Mouse (Mus musculus): ENCODE measurements around the gene Tube1.
A peak's percentile ranks its signal among the peaks of the same experiment; 100 is the strongest.

Gene Tube1

DNA sequence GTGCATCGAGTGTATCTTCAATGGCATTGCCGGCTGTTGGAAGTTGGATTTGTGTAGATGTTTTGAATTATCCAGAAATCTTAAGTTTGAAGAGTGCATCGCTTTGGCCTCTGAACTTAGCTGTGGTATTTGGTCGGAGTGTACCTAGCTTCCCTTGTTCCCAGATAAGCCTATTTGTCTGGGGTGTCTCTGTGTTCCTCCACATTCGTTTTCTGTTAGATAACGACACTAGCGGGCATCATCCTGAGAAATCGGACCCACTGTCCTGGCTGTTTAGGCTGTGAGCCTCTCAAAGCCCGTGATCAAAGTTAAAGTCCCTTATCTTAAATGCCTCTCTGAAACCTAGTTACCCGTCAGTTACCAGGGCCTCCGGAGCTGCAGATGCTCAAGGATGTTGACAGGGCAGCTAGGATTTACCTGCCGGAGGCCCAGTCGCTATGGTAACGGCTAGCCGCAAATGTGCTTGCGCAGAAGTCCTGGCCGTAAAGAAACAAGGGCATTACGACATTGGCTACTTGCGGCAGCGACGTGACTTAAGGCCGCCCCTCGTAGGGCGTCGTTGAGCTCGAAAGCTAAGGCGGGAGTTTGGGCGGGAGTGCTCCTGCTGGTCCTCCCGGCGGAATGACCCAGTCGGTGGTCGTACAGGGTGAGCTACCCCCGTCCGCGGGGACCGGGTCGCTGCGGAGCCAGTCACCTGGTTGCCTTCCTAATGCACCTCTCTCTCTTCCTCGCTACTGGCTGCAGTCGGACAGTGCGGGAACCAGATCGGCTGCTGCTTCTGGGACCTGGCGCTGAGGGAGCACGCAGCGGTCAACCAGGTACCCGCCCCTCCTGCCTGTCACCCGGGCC is at the start of gene Tube1, which contains the start of gene Fam229b:
TSS of gene Tube1 (plus strand) at position 515 of the 849 bp plus-strand sequence.
TSS of gene Fam229b (minus strand) at position 453 of the 849 bp plus-strand sequence.
- DNase-seq (ENCODE audit: low spot score in 2 of 2) = peak; percentile 71 to 89

DNA sequence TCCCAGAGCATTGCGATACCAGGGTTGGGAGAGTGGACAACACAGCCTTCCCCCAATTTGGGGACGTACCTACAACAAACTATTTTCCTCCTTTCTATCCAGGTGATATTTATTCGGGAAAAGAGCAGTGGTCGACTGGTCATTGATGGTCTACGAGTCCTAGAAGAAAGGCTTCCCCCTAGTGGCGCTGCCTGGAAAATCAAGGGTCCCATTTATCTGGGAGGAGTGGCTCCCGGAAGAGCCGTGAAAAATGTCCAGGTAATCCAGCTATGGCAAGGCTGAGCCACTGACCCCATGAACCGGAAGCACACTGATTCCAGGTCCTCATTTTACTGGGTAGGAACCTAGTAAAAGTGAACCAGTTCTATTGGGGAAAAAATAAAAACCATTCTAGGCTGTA is 36.8 kb upstream of the Tube1 start:
- DNase-seq (ENCODE audit: low spot score in 2 of 2) = no peak

DNA sequence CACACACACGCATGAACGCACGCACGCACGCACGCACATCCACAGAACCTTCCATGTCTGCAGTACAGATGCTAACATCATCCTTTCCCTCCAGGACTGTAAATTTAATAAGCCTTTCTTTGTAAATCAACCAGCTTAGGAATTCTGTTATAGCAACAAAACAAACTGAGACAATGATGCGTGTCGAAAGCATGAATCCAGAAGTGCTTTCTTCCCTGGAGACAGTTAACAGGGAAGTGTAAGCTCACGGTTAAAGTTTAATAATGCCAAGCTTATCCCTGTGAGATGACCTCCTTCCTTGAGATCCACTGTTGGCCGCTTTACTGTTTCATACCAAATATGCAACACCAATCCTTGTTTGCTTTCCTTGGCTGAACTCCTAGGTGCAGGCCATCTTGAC is 35.0 kb upstream of the Tube1 start:
- DNase-seq (ENCODE audit: low spot score in 2 of 2) = no peak

DNA sequence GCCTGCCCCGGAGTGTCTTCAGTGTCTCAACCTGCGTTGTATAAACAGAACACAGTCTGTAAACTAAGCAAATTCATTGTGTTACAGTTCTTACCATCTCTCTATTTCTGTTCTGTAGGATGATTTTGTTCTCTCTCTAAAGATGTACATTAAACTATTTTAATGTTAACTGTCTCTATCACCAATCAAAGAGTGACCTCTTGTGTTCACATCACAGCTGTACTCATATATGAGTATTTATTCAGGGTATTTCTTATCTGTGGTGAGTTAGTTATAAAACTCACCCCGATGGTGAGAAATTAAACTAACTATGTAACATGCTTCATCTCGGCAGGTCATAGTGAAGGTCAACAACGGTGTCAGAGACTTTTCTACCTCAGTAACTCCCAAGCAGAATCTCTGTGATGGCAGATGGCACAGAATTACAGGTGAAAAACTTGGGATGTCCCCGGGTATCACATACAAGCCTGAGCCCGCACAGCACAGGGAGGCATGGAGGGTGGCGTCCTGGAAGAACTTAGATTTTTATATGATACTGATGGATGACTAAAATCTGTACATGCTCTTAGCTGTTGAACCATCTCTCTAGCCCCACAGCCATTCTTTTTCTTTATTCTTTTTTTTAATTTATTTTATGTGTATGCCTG is 28.9 kb upstream of the Tube1 start:
- DNase-seq (ENCODE audit: low spot score in 2 of 2) = no peak

DNA sequence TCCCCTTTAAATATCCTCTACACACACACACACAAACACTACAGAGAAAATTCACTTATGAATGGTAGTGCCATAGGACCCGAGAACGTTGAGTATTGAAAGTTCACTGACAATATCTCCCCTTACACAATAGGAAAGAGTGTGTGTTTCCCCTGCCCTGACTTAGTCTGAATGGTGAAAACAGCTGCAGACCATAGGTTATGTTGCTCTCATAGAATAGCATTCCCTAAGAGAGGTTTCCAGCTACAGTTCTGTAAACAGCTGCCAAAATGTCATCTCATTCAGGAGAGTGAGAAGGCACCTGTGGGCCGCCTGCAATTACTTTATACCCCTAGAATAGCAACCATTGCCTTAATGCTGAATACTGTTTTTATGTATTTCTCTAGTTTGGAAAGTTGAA is 27.4 kb upstream of the Tube1 start:
- no peak for DNase-seq (ENCODE audit: low spot score in 2 of 2)

DNA sequence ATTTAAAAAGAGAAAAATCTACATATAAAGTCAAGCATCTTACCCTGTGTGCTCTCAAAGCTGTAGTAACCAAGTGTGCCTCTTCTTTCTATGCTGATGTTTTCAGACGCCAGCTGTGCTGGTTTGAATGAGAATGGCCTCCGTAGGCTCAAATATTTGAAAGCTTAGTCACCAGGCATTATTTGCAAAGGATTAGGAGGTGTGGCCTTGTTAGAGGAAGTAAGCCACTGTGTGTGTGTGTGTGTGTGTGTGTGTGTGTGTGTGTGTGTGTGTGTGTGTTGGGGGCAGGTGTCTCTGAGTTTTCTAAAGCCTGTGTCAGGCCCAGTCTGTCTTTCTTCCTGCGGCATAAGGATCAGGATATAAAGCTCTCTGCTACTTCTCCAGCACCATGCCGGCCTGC is 26.8 kb upstream of the Tube1 start:
- DNase-seq (ENCODE audit: low spot score in 2 of 2) = no peak

DNA sequence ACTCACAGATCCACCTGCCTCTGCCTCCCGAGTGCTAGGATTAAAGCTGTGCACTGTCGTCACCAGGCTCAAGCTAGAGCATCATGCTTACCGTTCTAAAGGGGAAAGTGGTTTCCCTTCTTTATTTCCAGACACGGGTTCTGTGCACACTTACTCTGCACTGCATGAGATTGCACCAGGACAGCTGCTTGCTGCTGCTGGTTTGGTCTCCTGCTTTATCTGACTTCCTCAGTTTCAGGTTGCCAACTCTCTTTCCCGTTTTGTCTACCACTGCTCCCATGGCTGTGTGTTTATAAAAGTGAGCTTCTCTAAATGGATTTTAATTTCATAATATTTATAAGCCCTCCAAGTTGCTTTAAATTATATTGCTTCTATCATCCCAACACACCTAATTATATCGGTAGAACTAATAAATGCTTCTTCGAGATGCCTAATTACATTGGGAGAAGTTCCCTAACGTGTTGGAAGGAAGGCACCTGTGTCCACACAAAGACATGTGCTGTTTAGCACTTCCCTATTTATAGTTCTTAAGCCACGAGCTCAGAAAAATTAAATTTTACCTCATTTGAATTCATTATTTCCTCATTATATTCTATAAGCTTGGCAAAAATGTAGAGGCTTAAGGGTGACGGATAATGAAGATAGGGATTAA is 24.8 kb upstream of the Tube1 start:
- DNase-seq (ENCODE audit: low spot score in 2 of 2) = no peak

DNA sequence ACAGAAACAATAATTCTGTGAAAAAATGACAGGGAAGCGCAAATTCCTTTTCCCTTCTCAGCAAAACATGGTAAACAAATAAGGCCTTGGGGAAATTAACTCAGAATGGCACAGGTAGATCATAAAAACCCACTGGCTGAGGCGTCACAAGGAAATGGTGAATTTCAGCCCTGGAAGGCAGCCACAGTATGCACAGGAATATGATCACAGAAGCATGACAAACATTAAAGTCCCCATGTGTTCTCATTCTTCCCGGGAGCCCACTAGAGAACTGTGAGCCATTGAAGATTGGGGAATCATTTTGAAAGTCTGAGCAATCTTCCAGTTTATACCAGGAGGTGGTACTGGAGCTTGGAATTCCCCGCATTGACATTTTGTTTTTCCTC is 24.3 kb upstream of the Tube1 start:
- DNase-seq (ENCODE audit: low spot score in 2 of 2) = no peak

DNA sequence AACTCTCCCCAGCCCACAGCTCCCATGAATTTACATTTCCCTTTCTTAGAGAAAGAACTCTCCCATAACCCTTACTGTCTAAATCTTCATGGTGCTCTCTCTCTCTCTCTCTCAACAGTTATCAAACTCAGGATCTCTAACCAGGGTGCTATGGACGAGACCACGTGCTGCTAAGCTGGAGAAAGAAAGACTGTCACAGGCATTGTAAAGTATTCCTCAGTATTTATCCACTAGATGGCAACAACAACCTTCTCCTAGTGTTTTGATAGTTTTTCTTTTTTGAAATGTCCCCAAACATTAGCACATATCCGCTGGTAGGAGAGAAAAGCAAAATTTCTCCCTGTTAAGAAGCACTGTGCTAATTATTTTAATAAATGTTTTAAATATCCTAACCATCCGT is 12.4 kb upstream of the Tube1 start:
- DNase-seq (ENCODE audit: low spot score in 2 of 2) = no peak

DNA sequence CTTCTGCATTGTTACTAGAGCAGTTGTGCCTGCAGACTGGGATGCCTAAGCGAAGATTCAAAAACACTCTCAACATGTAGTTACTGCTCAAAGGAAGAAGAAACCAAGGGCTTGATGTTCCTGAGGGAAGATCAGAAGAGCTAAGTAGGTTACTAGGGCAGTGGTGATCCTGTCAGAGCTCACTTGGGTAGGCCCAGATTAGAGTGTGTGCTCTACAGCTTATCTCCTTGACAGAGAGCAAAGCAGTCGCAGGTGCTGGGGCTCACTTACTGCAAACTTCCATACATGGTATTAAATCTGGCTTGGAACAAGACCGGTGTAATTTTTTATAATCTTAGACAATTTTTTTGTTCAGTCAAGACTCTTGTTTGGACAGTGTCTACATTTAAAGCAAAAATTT is 4.0 kb downstream of the Tube1 start:
- DNase-seq (ENCODE audit: low spot score in 2 of 2) = no peak

DNA sequence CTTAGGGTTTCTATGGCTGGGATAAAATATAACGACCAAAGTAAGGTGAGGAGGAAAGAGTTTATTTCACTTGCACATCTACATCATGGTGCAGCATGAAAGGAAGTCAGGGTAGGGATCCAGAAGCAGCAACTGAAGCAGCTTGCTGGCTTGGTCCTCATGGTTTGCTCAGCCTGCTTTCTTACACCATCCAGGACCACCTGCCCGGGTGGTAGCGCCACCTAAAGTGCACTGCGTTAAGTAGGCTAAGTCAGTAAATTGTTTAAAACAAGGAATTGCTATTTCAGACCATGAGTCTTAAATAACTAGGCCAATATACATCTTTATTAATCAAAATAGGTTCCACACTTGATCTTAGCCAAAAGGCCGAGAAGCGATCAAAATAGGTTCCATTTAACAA is 5.0 kb downstream of the Tube1 start:
- DNase-seq (ENCODE audit: low spot score in 2 of 2) = no peak

DNA sequence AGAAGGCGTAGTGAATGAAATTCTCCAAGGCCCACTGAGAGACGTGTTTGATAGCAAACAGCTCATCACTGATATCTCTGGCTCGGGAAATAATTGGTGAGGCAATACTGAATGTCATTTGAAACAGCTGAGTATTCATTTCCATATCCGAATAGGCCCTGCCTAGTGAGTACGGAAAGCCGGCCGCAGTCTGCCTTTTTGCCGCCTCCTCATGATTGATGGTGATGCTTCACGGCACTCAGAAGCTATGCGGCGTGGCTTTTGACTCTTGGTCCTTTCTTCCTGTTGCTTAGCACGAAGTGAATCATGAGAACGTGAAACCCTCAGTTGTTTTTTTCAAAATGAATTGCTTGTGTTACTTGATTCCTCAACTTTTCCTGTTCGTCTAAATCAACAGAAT is 7.1 kb downstream of the Tube1 start:
- DNase-seq (ENCODE audit: low spot score in 2 of 2) = no peak

DNA sequence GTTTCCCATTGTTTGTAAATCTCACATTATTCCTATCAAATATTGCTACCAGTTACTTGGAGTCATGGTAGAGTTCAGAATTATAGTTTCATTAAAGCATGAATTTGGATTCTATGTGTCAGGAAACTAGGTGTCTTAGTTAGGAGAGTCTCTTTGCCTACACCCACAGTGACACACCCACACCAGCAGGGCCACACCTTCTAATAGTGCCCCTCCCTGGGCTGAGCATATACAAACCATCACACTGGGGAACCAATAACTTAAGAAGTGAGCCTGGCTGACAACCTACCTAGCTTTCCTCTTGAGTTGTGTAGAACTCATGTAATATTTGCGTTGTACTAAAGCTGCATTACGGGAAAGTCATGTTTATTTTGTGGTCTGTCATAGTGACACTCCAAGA is 7.6 kb downstream of the Tube1 start:
- no peak for DNase-seq (ENCODE audit: low spot score in 2 of 2)

DNA sequence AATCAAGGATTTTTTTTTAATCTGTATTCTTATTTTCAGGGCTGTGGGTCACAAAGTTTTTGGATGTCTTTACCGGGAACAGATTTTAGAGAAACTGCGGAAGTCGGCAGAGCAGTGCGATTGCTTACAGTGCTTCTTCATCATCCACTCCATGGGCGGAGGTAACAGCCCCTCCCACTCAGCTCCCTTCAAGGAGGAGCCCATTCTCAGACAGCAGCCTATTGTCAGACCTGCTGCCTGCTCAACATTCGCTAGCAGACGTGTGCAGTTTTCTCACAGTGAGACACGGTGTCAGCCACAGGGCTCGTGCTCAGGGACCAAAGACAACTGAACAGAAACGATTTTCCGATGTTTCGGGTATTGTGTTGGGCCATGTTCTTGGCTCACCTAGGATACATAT is 8.4 kb downstream of the Tube1 start:
- no peak for DNase-seq (ENCODE audit: low spot score in 2 of 2)

DNA sequence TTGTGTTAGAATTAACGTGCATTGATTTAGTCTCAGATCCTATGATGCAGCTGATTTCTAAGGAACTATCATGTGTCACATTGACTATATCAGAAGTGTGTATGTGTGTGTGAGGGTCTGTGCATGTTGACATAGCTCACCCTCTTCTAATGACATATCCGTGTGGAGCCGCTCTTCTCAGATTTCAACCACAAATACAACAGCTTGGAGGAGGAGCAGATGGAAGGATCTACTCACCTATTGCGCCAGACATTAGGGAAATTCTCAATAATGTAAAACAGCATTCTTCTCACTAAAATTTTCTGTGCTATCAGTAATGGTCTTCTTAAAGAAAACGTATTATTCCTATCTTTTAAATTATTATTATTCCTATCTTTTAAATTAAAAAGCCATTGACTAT is 22.9 kb downstream of the Tube1 start:
- DNase-seq (ENCODE audit: low spot score in 2 of 2) = no peak

DNA sequence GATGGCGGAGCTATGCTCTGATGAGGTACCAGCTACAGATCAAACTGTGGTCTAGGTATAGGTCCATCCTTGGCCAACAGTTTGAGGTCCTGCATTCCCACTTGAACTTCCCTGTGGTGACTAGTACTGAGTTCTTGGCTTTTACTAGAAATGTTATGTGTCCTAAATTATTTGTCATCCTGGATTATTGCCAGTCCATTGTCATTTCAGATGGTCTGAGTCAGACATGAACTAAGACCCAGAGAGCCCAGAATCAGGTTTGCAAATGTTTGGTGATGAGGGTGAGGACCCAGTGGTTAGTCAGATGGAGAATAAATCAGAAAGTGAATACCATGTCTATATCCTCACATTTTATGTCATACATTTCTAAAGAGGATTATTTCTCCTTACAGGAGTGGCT is 23.5 kb downstream of the Tube1 start:
- DNase-seq (ENCODE audit: low spot score in 2 of 2) = no peak

DNA sequence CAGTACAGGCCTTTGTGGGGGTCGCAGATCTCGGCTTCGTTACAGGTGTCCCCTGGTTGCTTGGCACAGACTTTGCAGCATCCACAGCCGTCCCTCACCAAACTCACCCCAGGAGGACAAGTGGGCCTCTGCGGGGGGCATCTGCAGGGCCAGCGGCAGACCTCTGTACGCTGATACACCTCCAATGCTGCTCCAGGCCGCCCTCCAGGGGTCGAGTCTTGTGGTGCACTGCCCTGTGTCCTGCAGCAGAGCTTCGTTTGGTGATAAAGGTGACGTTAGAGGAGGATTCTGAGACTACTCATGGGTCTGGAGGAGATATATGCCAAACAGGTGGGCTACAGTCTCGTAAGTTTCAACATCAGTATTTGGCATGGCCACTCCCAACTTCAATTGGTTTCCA is 24.5 kb downstream of the Tube1 start:
- DNase-seq (ENCODE audit: low spot score in 2 of 2) = no peak

DNA sequence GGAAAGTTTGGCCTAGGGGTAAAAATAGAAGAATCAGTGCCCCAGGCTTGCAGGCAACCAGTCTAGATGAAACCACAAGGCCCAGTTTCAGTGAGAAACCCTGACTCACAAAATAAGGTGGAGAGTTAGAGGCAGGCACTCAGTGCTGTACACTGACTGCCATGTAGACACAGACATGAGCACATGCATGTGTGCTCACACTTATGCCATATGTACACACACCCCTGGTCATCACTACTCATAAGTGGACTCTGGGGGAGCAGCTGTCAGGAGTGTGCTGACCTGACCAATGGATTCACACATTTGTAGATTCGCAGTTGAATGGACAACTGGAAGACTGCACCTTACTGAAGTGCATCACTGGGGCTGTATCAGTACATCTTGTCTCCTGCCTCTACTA is 27.6 kb downstream of the Tube1 start:
- DNase-seq (ENCODE audit: low spot score in 2 of 2) = no peak

DNA sequence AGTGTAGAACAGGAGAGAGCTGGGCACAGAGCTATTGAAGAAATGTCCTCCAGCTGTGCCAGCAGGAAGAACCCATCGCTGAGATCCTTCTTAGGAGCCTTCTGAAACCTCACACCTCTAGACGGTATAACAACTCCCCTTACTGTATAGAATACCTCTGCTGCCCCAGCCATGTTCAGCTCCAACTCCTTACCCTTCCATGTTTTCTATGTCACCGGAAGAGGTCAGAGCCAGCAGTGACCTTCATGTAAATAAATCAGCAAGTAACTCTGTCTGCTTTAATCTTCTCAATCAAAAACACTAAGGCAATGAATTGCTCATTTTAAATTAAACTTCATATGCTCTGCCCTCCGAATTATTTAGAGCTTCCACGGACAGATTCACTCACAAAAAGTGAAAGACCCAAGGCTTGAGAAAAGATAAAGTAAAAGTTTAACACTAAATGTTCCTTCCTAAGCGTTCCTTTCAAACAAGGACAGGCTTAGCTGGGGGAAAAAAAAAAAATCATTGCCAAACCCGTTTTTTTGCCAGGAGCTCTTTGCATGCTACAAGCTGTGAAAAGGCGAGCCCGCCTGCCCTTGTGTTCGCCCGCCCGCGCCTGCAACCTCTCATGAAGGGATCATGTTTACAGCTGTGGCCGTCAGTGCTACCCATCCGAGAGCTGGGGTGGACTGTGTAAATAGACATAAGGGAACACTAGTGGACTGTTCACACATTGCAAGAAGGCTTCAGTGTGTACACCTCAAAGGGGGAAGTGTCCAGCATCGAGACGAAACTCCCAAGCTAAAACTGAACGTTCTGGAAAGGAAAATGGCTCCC is 29.1 kb downstream of the Tube1 start:
- no peak for DNase-seq (ENCODE audit: low spot score in 2 of 2)

DNA sequence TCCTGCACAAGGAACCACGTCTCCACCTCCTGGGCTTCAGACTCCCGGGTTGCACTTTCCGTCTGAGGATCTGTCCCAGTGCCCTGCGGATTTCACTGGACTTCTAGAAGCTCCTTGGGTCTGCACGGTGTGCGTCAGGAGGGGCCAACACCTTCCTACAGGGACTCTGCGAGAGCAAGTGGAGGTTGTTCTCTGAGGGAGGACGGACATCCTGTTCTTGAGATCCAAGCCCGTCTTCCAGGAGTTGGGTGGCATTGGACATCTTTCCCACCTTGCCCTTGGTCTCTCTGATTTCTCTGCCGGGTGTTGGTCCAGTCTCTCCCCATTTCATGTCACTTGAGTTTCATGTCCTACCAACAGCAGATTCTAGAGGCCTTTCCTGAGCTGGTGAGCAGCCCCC is 29.9 kb downstream of the Tube1 start, which contains the start of gene Ccn6:
TSS of gene Ccn6 (minus strand) at position 101 of the 400 bp plus-strand sequence.
- no peak for DNase-seq (ENCODE audit: low spot score in 2 of 2)

DNA sequence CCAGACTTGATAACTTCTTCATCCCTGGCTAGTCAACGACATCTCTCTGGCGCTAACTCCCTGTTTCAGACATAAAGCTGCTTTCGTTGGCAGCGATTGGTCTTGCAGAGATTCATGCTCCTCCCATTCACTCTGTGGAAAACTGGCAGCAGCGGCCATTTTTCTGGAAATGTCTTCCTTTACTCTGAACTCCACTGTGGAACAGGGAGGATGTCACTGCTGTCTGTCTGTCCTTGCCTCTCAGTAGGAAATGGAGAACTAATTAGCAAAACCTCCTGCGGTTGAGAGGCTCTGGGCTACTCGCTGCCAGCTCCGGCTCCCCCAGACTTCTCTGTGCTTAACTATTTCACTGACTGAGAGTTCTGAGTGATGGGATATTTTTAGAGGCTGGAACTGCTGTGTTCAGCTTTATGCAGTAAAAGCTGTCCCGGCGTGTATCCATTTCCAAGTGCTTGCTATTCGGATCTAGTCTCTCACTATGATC is 31.9 kb downstream of the Tube1 start:
- no peak for DNase-seq (ENCODE audit: low spot score in 2 of 2)

DNA sequence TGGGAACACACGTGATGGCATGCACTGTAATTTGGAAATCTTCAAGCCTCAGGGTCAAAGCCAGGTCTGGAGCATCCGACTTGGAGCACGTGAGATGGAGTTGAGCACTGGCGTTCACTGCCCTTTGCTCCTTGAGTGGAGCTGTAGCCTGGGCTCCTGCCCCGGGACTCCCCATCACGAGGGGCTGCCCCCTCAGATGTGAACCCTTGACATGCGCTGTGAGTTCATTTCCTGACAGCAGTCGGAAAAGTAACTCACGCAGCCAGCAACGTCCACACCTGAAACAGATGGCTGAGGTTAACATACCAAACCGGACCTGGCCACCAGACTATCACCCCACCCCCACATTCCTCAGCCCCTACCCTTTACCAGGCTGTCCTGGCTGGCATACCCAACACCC is 33.8 kb downstream of the Tube1 start:
- no peak for DNase-seq (ENCODE audit: low spot score in 2 of 2)

Data from spleen, postnatal 10 days (tissue).